Mouse (Mus musculus) limb, embryonic 14.5 days (tissue): Measurements from ENCODE around the gene Dnajb14. TPM values are rescaled to one million over a fixed set of nuclear protein-coding genes. Genes with fewer than 3 reads are reported as not detected.

Experiments used
- ATAC-seq: fragments of 200-750 bp; cut with Nextera tagmentation; 2 replicates; pipeline ENCODE4 v1.8.0; 2017; ENCODE audit warnings: low read depth, moderate number of reproducible peaks, moderate TSS enrichment; ENCODE audit not compliant: low FRiP score
- DNase-seq: peaks from one replicate; pipeline ENCODE4 v3.0.0-alpha.2; 2015; ENCODE audit warnings: low spot score
- H3K27ac ChIP-seq: fragments of 300-500 bp; sonication (generic); replicated peaks from 2 replicates; pipeline ENCODE4 v1.5.1; 2014; ENCODE audit warnings: low read depth, mild to moderate bottlenecking, low read length, moderate library complexity, mixed read lengths
- H3K27me3 ChIP-seq: fragments of 300-500 bp; sonication (generic); 2 replicates; pipeline ENCODE4 v1.6.1; 2014; ENCODE audit warnings: low read length, mixed read lengths; ENCODE audit not compliant: control insufficient read depth, insufficient read depth
- H3K36me3 ChIP-seq: fragments of 300-500 bp; sonication (generic); 2 replicates; pipeline ENCODE4 v1.6.1; 2014; ENCODE audit warnings: mild to moderate bottlenecking, low read length, moderate library complexity, mixed read lengths; ENCODE audit not compliant: control insufficient read depth, insufficient read depth
- H3K4me1 ChIP-seq: fragments of 300-500 bp; sonication (generic); 2 replicates; pipeline ENCODE4 v1.6.1; 2014; ENCODE audit warnings: antibody characterized with exemption, low read length, mixed read lengths; ENCODE audit not compliant: control insufficient read depth, insufficient read depth
- H3K4me2 ChIP-seq: fragments of 300-500 bp; sonication (generic); replicated peaks from 2 replicates; pipeline ENCODE4 v1.6.1; 2014; ENCODE audit warnings: low read depth, mild to moderate bottlenecking, low read length, moderate library complexity; ENCODE audit not compliant: severe bottlenecking
- H3K4me3 ChIP-seq: fragments of 300-500 bp; sonication (generic); replicated peaks from 2 replicates; pipeline ENCODE4 v1.5.1; 2014; ENCODE audit warnings: low read length
- H3K9ac ChIP-seq: fragments of 300-500 bp; sonication (generic); 2 replicates; pipeline ENCODE4 v1.6.1; 2014; ENCODE audit warnings: mild to moderate bottlenecking, low read depth, low read length, moderate library complexity; ENCODE audit not compliant: severe bottlenecking
- H3K9me3 ChIP-seq: fragments of 300-500 bp; sonication (generic); 2 replicates; pipeline ENCODE4 v1.6.1; 2016; ENCODE audit warnings: low read length; ENCODE audit not compliant: control insufficient read depth
- POLR2A ChIP-seq: fragments of 200-500 bp; IDR thresholded peaks from 2 replicates; pipeline ENCODE4 v1.8.0; 2012; ENCODE audit warnings: inconsistent platforms, mild to moderate bottlenecking, moderate library complexity, borderline replicate concordance; ENCODE audit not compliant: insufficient read depth, insufficient read length; ENCODE audit errors: extremely low read depth
- WGBS: fragments of 180-500 bp; shearing (Covaris S2); extraction: QIAGEN DNeasy Blood & Tissue Kit; methylation state at CpG from one replicate; pipeline ENCODE4 v1.1.7; 2014; 5-methylcytosine and 5-hydroxymethylcytosine counted together
- polyA plus RNA-seq, 2 experiments: library from polyadenylated mRNA; depleted of rRNA in 1 of 2; stranded (reverse) in 1 of 2; unstranded in 1 of 2; fragments of >200 nt; fragmentation: Nextera tagmentation in 1 of 2; extraction: Ambion mirVana in 1 of 2; gene quantifications; 2 replicates each; pipeline versions ENCODE4 v1.2.1 to v1.2.3; 2012 to 2014

Gene Dnajb14
- polyA plus RNA-seq (2012; rRNA removed), result 7.4 and 9.1 TPM in 2 replicates
- polyA plus RNA-seq (2014; fragmentation: Nextera tagmentation; extraction: Ambion mirVana), result 11.9 and 12.9 TPM in 2 replicates

GRCm38 (mm10) chr3:137867437-137868093 lies at the start of gene Dnajb14:
TSS of gene Dnajb14 (plus strand) at chr3:137867675.
- 0% methylated on average over 24 of the region's 94 CpGs for WGBS
- Histone ChIP-seq H3K36me3 (peaks cover 8% of the 10 kb centered on the region), H3K9me3 (no peaks in the 10 kb centered on the region), H3K27ac (peak within 1 kb of the TSS; percentile 98), H3K9ac (peak within 1 kb of the TSS; percentile 98), H3K4me2 (peak within 1 kb of the TSS; percentile 74), H3K4me1 (peaks cover 8% of the 10 kb centered on the region), H3K27me3 (no peaks in the 10 kb centered on the region), H3K4me3 (peak within 1 kb of the TSS; percentile 67)
- ATAC-seq (peak; percentile 21; the same call in 1 of the 2 replicates), DNase-seq (peak; percentile 36)
- 0 out of 2 replicates have a peak, but pooled peaks have one; percentile 62 for TF ChIP-seq POLR2A

GRCm38 (mm10) chr3:137818713-137819112 lies 48.8 kb upstream of the Dnajb14 start:
- Histone ChIP-seq H3K4me1 (no peaks in the 10 kb centered on the region), H3K27ac (no peak overlapping the region), H3K9ac (no peak overlapping the region), H3K9me3 (no peaks in the 10 kb centered on the region), H3K36me3 (no peaks in the 10 kb centered on the region), H3K4me3 (no peak overlapping the region), H3K4me2 (no peak overlapping the region), H3K27me3 (no peaks in the 10 kb centered on the region)
- 27% methylated on average over 4 of the region's 4 CpGs for WGBS
- no peak for ATAC-seq
- no peak for DNase-seq
- TF ChIP-seq POLR2A, result no peak

- H3K4me3 ChIP-seq, result no peak overlapping the region
- H3K4me2 ChIP-seq, result no peak overlapping the region
- H3K27me3 ChIP-seq, result no peaks in the 10 kb centered on the region
- no peak overlapping the region for H3K9ac ChIP-seq
- H3K4me1 ChIP-seq, result no peaks in the 10 kb centered on the region
- 74% methylated on average over 6 of the region's 6 CpGs for WGBS
- DNase-seq, result no peak
- no peak for TF ChIP-seq POLR2A
- ATAC-seq, result no peak
- H3K36me3 ChIP-seq, result no peaks in the 10 kb centered on the region
- H3K27ac ChIP-seq, result no peak overlapping the region
- H3K9me3 ChIP-seq, result no peaks in the 10 kb centered on the region
Measured at GRCm38 (mm10) chr3:137820688-137821467, 46.6 kb upstream of the Dnajb14 start.

DNA sequence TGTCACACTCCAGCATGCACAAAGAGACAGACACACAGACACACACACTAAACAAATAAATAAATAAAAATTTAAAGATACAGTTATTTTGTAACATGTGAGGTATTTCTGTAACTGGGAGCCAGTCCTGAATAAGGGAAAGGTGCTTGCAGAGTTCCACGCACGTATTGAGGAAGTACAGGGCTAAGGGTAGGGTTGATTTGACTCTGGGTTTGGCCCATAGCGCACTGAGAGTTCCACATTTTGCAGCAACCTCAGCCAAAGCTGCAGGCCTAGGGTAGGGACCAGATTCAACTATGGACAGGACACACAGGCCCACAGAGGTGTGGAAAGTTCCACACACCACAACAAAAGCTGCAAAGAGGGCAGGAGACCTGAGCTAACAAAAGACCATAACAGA lies 44.2 kb upstream of the Dnajb14 start:
- WGBS, result 89% methylated on average over 3 of the region's 3 CpGs
- DNase-seq (no peak), ATAC-seq (no peak)
- Histone ChIP-seq H3K36me3 (no peaks in the 10 kb centered on the region), H3K27ac (no peak overlapping the region), H3K4me1 (no peaks in the 10 kb centered on the region), H3K4me3 (no peak overlapping the region), H3K27me3 (no peaks in the 10 kb centered on the region), H3K9me3 (no peaks in the 10 kb centered on the region), H3K4me2 (no peak overlapping the region), H3K9ac (no peak overlapping the region)
- no peak for TF ChIP-seq POLR2A

DNA sequence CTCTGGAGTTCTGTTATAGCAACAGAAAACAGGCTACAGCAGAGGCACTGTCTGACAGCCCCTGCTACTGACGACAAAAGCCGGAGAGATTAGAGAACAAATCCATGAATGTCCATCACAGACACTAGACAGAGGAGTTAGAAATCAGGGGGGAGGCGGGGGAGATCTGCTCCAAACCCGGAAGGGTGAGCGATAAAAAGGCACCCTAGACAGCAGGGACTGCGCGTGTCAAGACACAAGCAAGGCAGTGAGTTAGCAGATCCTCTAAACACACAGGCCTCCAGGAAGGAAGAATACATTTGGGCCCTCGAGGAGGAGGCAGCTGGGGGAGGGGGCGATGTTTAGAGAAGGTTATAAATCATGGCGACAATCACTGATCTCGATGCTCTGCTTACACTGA lies 39.8 kb upstream of the Dnajb14 start:
- Histone ChIP-seq H3K4me3 (no peak overlapping the region), H3K9me3 (no peaks in the 10 kb centered on the region), H3K9ac (no peak overlapping the region), H3K4me2 (0 out of 2 replicates have a peak overlapping the region, but pooled peaks have one; percentile 3), H3K27me3 (no peaks in the 10 kb centered on the region), H3K4me1 (no peaks in the 10 kb centered on the region), H3K36me3 (no peaks in the 10 kb centered on the region), H3K27ac (no peak overlapping the region)
- TF ChIP-seq POLR2A, result no peak
- WGBS, result 17% methylated on average over 11 of the region's 11 CpGs
- DNase-seq (no peak), ATAC-seq (no peak)
